Mouse (Mus musculus) olfactory bulb, adult 2 months (tissue): ENCODE measurements around the gene Plekha6. TPM values are rescaled to one million over a fixed set of nuclear protein-coding genes. Genes with fewer than 3 reads are reported as not detected.

Experiments used
- H3K27ac ChIP-seq: fragments of 200-500 bp; 2 replicates; pipeline ENCODE4 v1.5.1; 2012; ENCODE audit warnings: low read depth, low read length; ENCODE audit not compliant: insufficient read depth
- H3K4me1 ChIP-seq: fragments of 200-500 bp; 2 replicates; pipeline ENCODE4 v1.6.1; 2012; ENCODE audit warnings: low read length; ENCODE audit not compliant: control insufficient read depth, insufficient read depth
- H3K4me3 ChIP-seq: fragments of 200-500 bp; 2 replicates; pipeline ENCODE4 v1.5.1; 2012; ENCODE audit warnings: mild to moderate bottlenecking, low read depth, low read length, moderate library complexity; ENCODE audit not compliant: insufficient read depth
- CTCF ChIP-seq: fragments of 200-500 bp; IDR thresholded peaks from 2 replicates; pipeline ENCODE4 v1.5.1; 2012; ENCODE audit warnings: low read depth, mild to moderate bottlenecking, low read length, moderate library complexity; ENCODE audit not compliant: insufficient read depth
- POLR2A ChIP-seq: fragments of 200-500 bp; IDR thresholded peaks from 2 replicates; pipeline ENCODE4 v1.6.1; 2012; ENCODE audit warnings: mild to moderate bottlenecking, low read depth, low read length, moderate library complexity; ENCODE audit not compliant: insufficient read depth
- WGBS: fragments of 180-500 bp; shearing (Covaris S2); methylation state at CpG from one replicate; pipeline ENCODE4 v1.1.7; 2018; 5-methylcytosine and 5-hydroxymethylcytosine counted together
- polyA plus RNA-seq: library from polyadenylated mRNA; stranded (reverse); fragments of >200 nt; gene quantifications from 2 replicates; pipeline ENCODE4 v1.2.4, GENCODE M21; 2012; ENCODE audit warnings: low replicate concordance; ENCODE audit not compliant: missing spikeins, insufficient read depth, insufficient read length

Plekha6 gene
- polyA plus RNA-seq, 1 experiment = not detected

- H3K27ac ChIP-seq = no peak overlapping the region
- H3K4me1 ChIP-seq = peaks cover 12% of the 10 kb centered on the region
- no peak overlapping the region for H3K4me3 ChIP-seq
- TF ChIP-seq CTCF (no peak), POLR2A (no peak)
- WGBS = 84% methylated on average over 11 of the region's 11 CpGs
These were observed 101.2 kb downstream of the Plekha6 start for GRCm38 (mm10) chr1:133265114-133265766.

DNA sequence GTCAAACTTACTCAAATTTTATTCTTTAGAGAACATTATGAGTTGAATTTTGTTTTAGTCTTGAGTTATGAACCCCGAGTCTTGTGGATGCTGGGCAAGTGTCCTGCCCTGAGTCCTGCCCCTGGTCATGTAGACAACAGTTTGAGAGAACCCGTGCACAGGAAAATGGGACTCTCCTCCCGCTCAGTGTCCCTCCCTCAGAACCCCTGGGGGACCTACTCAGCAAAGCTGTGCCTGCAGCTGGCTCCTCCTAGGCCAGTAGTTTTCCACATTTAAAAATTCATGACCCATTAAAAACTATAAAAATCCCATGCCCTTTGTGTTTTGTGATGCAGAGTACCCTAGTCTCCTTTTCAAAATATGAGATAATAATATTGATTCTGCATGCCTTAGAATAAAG, 103.1 kb downstream of the Plekha6 start:
- Histone ChIP-seq H3K4me1 (peaks cover 12% of the 10 kb centered on the region), H3K27ac (no peak overlapping the region), H3K4me3 (no peak overlapping the region)
- TF ChIP-seq CTCF = no peak
- no peak for TF ChIP-seq POLR2A
- WGBS = 76% methylated on average over 3 of the region's 3 CpGs

DNA sequence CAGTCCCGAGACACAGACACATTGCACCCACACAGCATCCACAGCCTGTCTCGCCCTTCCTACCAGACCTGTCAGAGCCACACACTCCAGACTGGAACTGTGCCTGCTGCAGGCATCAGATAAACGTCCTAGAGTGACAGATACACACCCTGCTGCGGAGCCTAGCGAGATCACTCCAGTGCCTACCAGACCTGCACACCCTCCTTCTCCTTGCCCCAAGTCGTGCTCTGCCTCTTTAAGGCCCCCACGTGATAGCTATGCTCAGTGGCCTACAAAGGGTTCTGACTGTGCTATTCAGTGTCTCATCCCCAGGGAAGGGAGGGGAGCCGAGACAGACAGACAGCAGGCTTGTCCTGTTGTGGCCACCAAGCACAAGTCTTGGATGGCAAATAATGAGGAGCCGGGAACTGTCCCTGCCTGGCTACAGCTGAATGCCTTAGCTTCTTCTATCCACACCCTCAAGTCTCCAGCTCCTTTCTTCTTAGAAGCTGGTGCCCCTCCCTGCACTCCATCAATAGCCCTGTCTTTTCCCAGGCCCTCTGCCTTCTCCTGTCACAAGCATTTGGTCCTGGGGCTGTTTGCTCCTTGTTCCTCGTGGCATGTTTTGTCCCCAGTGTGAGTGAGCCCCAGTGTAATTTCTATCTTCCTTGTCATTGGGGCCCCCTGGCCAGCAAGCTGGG, 103.9 kb downstream of the Plekha6 start:
- WGBS = 41% methylated on average over 10 of the region's 10 CpGs
- Histone ChIP-seq H3K4me3 (no peak overlapping the region), H3K27ac (no peak overlapping the region)

GRCm38 (mm10) chr1:133268503-133268902, 104.5 kb downstream of the Plekha6 start:
- 74% methylated on average over 3 of the region's 3 CpGs for WGBS
- no peak for TF ChIP-seq CTCF
- no peak for TF ChIP-seq POLR2A
- Histone ChIP-seq H3K4me1 (peaks cover 12% of the 10 kb centered on the region), H3K4me3 (no peak overlapping the region), H3K27ac (no peak overlapping the region)

More for the DNA sequence above, 103.9 kb downstream of the Plekha6 start:
- H3K4me1 ChIP-seq = peaks cover 12% of the 10 kb centered on the region
- no peak for TF ChIP-seq CTCF
- TF ChIP-seq POLR2A = no peak

DNA sequence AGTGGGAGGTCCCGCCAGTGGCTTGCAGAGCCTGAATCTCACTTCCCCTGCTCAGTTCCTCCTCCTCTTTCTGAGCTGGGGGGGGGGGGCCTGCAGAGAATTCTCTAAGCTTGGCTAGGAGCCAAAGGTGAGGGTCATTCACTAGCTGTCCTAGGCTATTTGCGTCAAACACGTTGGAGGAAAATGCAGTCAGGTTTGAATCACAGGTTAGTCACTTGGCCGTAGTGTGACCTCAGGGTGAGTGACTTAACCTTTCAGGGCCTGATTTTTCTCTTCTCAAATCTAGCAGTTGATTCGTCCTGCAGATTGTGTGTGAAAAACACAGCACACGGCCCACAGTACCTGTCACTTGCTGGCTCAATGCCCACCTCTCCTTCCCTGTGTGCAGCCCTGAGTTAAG, 106.3 kb downstream of the Plekha6 start:
- TF ChIP-seq POLR2A (no peak), CTCF (no peak)
- Histone ChIP-seq H3K4me3 (no peak overlapping the region), H3K27ac (no peak overlapping the region), H3K4me1 (peaks cover 12% of the 10 kb centered on the region)
- 80% methylated on average over 6 of the region's 6 CpGs for whole genome bisulfite sequencing

GRCm38 (mm10) chr1:133274163-133274562, 110.2 kb downstream of the Plekha6 start:
- 97% methylated on average over 19 of the region's 19 CpGs for WGBS
- Histone ChIP-seq H3K4me3 (no peak overlapping the region), H3K4me1 (peaks cover under 1% of the 10 kb centered on the region; the same call in 1 of the 2 replicates), H3K27ac (no peak overlapping the region)
- TF ChIP-seq POLR2A (no peak), CTCF (no peak)

DNA sequence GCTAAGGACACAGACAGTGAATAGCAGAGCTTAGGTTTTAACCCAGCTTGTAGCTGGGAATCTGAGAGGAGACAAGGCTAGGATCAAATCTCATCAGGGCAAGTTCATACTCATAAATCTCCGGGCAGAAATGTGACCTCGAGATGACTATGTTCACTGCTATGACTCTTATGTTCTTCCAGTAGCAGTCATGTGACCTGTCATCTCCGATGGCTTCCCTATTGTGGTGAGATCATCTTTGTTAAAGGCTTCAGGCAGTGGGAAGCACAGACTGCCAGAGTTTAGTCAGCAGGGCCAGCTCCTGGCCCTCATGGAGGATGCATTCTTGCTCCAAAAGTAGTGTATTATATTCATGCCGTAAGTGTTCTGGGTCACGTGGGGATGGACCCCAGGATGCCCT, 113.0 kb downstream of the Plekha6 start:
- H3K4me1 ChIP-seq = peaks cover 3% of the 10 kb centered on the region
- TF ChIP-seq POLR2A = no peak
- no peak for TF ChIP-seq CTCF
- H3K27ac ChIP-seq = no peak overlapping the region
- 79% methylated on average over 5 of the region's 5 CpGs for WGBS
- H3K4me3 ChIP-seq = no peak overlapping the region

- H3K4me1 ChIP-seq = peaks cover 3% of the 10 kb centered on the region
- 87% methylated on average over 6 of the region's 6 CpGs for WGBS
- no peak overlapping the region for H3K4me3 ChIP-seq
- no peak for TF ChIP-seq POLR2A
- TF ChIP-seq CTCF = no peak
- H3K27ac ChIP-seq = no peak overlapping the region
These were observed 114.5 kb downstream of the Plekha6 start for GRCm38 (mm10) chr1:133278539-133278938.

DNA sequence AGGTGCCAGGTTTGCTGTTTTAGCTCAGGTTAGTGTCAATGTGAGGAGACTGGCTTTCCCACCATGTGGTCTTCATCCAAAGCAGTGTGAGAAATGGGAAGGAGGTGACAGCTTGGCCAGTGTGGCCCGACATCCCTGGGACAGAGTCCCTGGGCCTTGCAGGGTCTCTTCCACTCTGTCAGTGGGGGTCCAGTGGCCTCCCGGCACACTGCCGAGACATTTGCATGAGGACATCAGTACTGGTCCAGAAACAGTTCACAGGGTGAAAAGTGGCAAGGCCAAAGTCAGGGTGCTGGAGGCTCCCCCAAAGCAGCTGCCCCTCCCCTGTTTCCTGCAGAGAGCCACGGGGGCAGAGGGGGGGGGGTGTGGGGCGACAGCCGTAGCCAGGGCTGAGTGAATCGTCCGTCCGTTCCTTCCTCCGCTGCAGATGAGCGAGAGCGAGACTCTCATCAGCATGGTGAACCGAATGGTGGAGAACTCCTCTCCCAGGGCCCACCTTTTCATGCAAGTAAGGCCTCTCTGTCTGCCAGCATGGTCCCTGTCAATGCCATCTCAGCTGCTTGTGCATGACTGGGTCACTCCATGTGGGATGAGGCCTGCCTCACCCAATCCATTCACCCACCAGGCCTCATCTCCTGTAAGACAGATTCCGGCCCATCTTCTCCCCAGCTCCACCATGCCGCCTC, 115.1 kb downstream of the Plekha6 start:
- Histone ChIP-seq H3K4me1 (peaks cover 3% of the 10 kb centered on the region), H3K4me3 (no peak overlapping the region), H3K27ac (no peak overlapping the region)
- TF ChIP-seq CTCF = no peak
- TF ChIP-seq POLR2A = no peak
- WGBS = 82% methylated on average over 15 of the region's 15 CpGs
